Mouse (Mus musculus) c-Kit-negative CD71-positive TER-119-positive erythroid progenitor cells, embryonic 14.5 days (primary cell): Measurements from ENCODE around the gene Usp39.

Experiments
- DNase-seq: peaks from one replicate; pipeline ENCODE4 v3.0.0-alpha.2; 2013; ENCODE audit warnings: low read depth, low spot score

Usp39 gene

GRCm38 (mm10) chr6:72352636-72353405 lies 7.8 kb upstream of the Usp39 start:
- DNase-seq, result no peak

GRCm38 (mm10) chr6:72350214-72350613 lies 5.2 kb upstream of the Usp39 start:
- DNase-seq, result no peak

- DNase-seq, result no peak
These were observed 3.4 kb upstream of the Usp39 start for GRCm38 (mm10) chr6:72348411-72348810.

GRCm38 (mm10) chr6:72347166-72347941 lies 2.4 kb upstream of the Usp39 start, which contains the start of gene 0610030E20Rik:
TSS of gene 0610030E20Rik (plus strand) at chr6:72347317.
- peak; percentile 60 for DNase-seq

GRCm38 (mm10) chr6:72346261-72346660 lies 1.3 kb upstream of the Usp39 start:
- peak; percentile 15 for DNase-seq

- peak; percentile 13 for DNase-seq
These were observed 649 bp upstream of the Usp39 start for GRCm38 (mm10) chr6:72345633-72346032.

- DNase-seq, result no peak
These were observed 449 bp downstream of the Usp39 start for GRCm38 (mm10) chr6:72344396-72345073.

- DNase-seq, result no peak
These were observed 4.5 kb downstream of the Usp39 start for GRCm38 (mm10) chr6:72340481-72340880.

- no peak for DNase-seq
These were observed 11.9 kb downstream of the Usp39 start for GRCm38 (mm10) chr6:72333111-72333510.

- DNase-seq, result no peak
These were observed 14.9 kb downstream of the Usp39 start for GRCm38 (mm10) chr6:72330133-72330532.

GRCm38 (mm10) chr6:72329019-72329418 lies 16.0 kb downstream of the Usp39 start:
- DNase-seq, result no peak

- no peak for DNase-seq
These were observed 18.7 kb downstream of the Usp39 start for GRCm38 (mm10) chr6:72326274-72326673.

GRCm38 (mm10) chr6:72323786-72324508 lies 21.0 kb downstream of the Usp39 start:
- peak; percentile 36 for DNase-seq

GRCm38 (mm10) chr6:72322936-72323335 lies 22.0 kb downstream of the Usp39 start:
- DNase-seq, result no peak

GRCm38 (mm10) chr6:72319019-72319418 lies 26.0 kb downstream of the Usp39 start:
- DNase-seq, result no peak

- DNase-seq, result no peak
These were observed 26.5 kb downstream of the Usp39 start for GRCm38 (mm10) chr6:72318440-72318839.

- no peak for DNase-seq
These were observed 28.9 kb downstream of the Usp39 start for GRCm38 (mm10) chr6:72316044-72316443.

- no peak for DNase-seq
These were observed 29.6 kb downstream of the Usp39 start for GRCm38 (mm10) chr6:72315384-72315783.

- no peak for DNase-seq
These were observed 31.7 kb downstream of the Usp39 start for GRCm38 (mm10) chr6:72313124-72313867.

- no peak for DNase-seq
These were observed 32.8 kb downstream of the Usp39 start for GRCm38 (mm10) chr6:72312198-72312597.

- DNase-seq, result no peak
These were observed 41.5 kb downstream of the Usp39 start for GRCm38 (mm10) chr6:72303510-72303909.
